Mouse (Mus musculus) forebrain, embryonic 10.5 days (tissue): ENCODE measurements around the gene Flvcr2. TPM values are rescaled to one million over a fixed set of nuclear protein-coding genes. Genes with fewer than 3 reads are reported as not detected.

Source experiments
- DNase-seq: peaks from one replicate; pipeline ENCODE4 v3.0.0-alpha.2; 2017; ENCODE audit warnings: low spot score; ENCODE audit errors: extremely low spot score
- H3K27ac ChIP-seq: fragments of 300-500 bp; sonication (generic); 2 replicates; pipeline ENCODE4 v1.5.1; 2016; ENCODE audit warnings: mild to moderate bottlenecking
- H3K27me3 ChIP-seq: fragments of 300-500 bp; sonication (generic); 2 replicates; pipeline ENCODE4 v1.6.1; 2016; ENCODE audit warnings: mild to moderate bottlenecking; ENCODE audit not compliant: poor library complexity, severe bottlenecking
- H3K36me3 ChIP-seq: fragments of 300-500 bp; sonication (generic); replicated peaks from 2 replicates; pipeline ENCODE4 v1.6.1; 2016; ENCODE audit warnings: mild to moderate bottlenecking, moderate library complexity
- H3K4me1 ChIP-seq: fragments of 300-500 bp; sonication (generic); 2 replicates; pipeline ENCODE4 v1.6.1; 2016
- H3K4me3 ChIP-seq: fragments of 300-500 bp; sonication (generic); 2 replicates; pipeline ENCODE4 v1.5.1; 2016; ENCODE audit warnings: mild to moderate bottlenecking, moderate library complexity
- H3K9me3 ChIP-seq: fragments of 300-500 bp; sonication (generic); 2 replicates; pipeline ENCODE4 v1.6.1; 2016; ENCODE audit warnings: mild to moderate bottlenecking, moderate library complexity
- WGBS: fragments of 180-500 bp; shearing (Covaris S2); methylation state at CpG from one replicate; pipeline ENCODE4 v1.1.7; 2016; 5-methylcytosine and 5-hydroxymethylcytosine counted together
- polyA plus RNA-seq: library from polyadenylated mRNA; unstranded; fragments of >200 nt; fragmentation: Nextera tagmentation; extraction: Ambion mirVana; gene quantifications from 2 replicates; pipeline ENCODE4 v1.2.1, GENCODE M21; 2016

Gene Flvcr2
- polyA plus RNA-seq, 1 experiment from 2014 or later: 0.62 TPM

DNA sequence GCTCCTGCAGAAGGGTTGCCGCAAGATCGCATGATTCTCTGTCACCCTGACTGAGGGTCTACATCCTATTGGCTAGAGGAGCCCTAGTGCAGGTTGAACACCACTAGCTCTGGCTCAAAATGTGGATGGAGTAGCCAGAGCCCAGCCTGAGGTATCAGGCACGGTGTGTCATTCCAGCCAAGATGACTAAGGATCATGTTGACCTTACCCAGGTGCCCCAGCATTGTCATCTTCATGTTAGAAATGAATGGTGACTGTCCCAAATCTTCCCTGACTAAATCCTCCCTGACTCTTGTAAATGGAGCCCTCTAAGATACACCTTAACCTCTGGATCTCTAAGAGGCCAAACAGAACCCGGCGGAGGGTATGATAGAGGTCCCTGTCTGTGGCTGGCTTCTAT is 33.4 kb downstream of the Flvcr2 start:
- no peaks in the 10 kb centered on the region for H3K27me3 ChIP-seq
- no peaks in the 10 kb centered on the region for H3K9me3 ChIP-seq
- no peak for DNase-seq
- no peak overlapping the region for H3K4me3 ChIP-seq
- H3K27ac ChIP-seq: no peak overlapping the region
- no peaks in the 10 kb centered on the region for H3K36me3 ChIP-seq
- 96% methylated on average over 5 of the region's 5 CpGs for WGBS
- peaks cover 10% of the 10 kb centered on the region for H3K4me1 ChIP-seq

DNA sequence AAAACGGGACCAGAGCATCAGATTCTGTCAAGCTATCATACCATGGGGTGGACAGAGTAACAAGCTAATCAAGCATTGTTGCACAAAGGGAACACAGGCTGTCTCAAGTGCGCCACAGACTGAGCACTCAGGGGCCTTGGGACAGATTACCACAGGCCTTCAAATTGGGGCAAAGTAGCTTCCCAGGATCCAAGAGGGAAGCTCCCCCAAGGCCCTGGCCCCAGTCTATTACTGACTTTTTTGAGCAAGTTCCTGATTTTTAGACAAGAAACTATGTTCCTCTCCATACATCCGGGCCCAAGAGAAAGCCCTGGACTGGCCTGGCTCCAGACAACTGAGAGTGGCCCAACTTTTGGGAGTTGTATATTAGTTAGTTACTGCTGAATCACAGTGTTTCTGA is 35.3 kb downstream of the Flvcr2 start:
- no peak overlapping the region for H3K4me3 ChIP-seq
- peaks cover 22% of the 10 kb centered on the region for H3K4me1 ChIP-seq
- H3K36me3 ChIP-seq: no peaks in the 10 kb centered on the region
- no peak overlapping the region for H3K27ac ChIP-seq
- WGBS: 88% methylated on average over 3 of the region's 3 CpGs
- H3K27me3 ChIP-seq: no peaks in the 10 kb centered on the region
- H3K9me3 ChIP-seq: no peaks in the 10 kb centered on the region
- DNase-seq: no peak

DNA sequence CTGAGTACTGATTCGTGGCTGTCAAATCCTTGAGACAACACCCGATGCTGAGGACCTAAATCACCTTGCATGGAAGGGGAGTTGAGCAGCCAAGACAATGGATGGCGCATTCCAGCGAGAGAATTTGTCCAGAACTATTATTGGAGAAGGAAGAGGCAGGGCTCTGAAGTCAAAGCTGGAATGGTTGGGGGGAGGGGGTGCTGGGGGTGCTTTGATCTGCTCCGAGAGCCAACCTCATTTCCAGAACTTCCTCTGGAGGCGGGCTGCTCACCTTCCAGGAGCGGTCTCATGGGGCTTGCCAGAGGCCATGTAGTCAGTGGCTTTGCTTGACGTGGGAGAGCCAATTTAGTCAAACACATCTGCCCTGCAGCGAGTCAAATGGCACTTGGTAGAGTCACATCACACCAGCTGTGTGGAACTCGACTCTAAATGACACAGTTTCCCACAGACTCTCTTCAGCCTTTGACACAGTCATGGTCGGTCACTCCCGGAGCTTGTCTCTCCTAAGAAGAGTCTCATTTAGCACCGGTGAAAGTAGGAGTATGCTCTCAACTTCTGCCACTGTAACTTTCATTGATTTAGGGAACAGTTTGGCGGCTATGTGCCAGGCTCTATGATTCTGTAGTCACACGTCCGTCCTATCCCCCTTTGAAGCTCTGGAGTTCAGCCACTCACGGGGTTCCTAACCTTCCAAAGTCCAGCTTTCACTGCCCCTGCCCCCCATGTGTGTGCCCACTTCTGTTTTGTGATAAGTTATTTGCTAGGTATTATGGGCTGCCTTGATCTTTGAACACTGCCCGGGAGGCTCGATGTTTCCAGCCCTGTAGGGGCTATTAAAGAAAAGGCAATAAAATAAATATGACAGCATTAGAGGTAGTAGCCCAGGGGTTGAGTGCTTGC is 38.8 kb downstream of the Flvcr2 start:
- H3K27ac ChIP-seq: no peak overlapping the region
- no peak overlapping the region for H3K4me3 ChIP-seq
- H3K9me3 ChIP-seq: no peaks in the 10 kb centered on the region
- DNase-seq: no peak
- no peaks in the 10 kb centered on the region for H3K36me3 ChIP-seq
- WGBS: 79% methylated on average over 19 of the region's 19 CpGs
- H3K4me1 ChIP-seq: peaks cover 12% of the 10 kb centered on the region; the same call in 1 of the 2 replicates
- no peaks in the 10 kb centered on the region for H3K27me3 ChIP-seq

DNA sequence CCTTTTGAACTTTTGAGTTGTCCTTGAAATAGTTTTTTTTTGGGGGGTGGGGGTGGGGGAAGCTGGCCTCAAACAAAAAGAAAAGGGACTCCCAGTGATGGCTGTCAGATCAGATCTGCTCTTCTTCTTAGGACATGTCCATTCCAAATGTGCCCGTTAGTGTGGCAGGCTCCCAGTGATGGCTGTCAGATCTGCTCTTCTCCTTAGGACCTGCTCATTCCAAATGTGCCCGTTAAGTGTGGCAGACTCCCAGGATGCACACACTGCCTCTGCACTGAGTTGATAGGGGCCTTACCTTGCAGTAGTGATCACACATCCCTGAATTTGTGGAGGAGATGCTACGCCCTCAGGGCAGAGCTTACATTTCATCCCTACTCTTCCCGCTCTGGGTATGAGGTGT is 45.8 kb downstream of the Flvcr2 start:
- Histone ChIP-seq H3K4me1 (no peaks in the 10 kb centered on the region), H3K36me3 (no peaks in the 10 kb centered on the region), H3K9me3 (no peaks in the 10 kb centered on the region), H3K4me3 (no peak overlapping the region), H3K27me3 (no peaks in the 10 kb centered on the region), H3K27ac (no peak overlapping the region)
- 81% methylated on average over 4 of the region's 4 CpGs for WGBS
- no peak for DNase-seq

DNA sequence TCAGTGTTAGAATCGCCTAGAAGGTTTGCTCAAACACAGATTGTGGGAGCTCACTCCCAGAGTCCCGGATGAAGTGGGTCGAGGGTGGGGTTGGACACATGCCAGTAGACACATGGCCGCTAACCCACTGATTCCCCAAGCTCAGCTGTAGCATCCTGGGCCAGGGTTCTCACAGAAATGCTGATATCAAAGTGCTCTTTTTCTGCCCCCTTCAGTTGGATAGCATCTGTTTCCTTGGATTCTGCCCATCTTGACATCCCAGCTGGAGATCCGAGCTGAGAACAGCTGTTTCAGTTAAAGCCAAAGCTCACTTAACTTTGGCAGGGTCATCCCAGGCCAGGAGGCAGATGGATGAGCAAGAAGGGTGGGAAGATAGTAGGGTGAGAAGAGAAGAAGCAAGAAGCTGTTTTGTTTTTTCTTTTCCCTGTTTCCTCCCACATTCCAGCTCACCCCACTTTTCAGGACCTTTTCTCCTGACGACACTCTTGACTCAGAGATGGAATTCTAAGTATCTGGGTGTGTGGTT is 46.5 kb downstream of the Flvcr2 start:
- DNase-seq: no peak
- Histone ChIP-seq H3K27ac (no peak overlapping the region), H3K27me3 (no peaks in the 10 kb centered on the region), H3K9me3 (no peaks in the 10 kb centered on the region), H3K36me3 (no peaks in the 10 kb centered on the region), H3K4me3 (no peak overlapping the region), H3K4me1 (no peaks in the 10 kb centered on the region)
- WGBS: 80% methylated on average over 6 of the region's 6 CpGs

DNA sequence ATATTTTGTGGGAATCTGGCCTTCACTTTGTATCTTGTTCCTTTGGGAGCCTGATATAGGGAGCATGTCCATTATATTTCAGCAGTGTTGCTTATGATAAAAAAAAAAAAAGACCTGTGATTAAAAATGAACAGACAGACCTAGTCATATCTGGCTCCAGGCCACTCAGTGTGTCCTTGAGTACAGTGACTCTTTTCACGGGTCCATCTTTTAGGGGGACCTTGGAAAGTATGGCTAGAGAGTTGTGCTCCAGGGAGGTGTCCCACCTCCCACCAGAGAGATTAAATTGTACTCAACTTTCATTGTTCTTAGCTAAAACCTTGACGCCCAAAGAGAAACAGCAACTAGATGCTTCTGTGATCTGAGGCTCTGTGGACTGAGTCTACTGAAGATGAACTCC is 47.8 kb downstream of the Flvcr2 start:
- Histone ChIP-seq H3K27me3 (no peaks in the 10 kb centered on the region), H3K4me1 (no peaks in the 10 kb centered on the region), H3K9me3 (no peaks in the 10 kb centered on the region), H3K36me3 (no peaks in the 10 kb centered on the region), H3K27ac (no peak overlapping the region), H3K4me3 (no peak overlapping the region)
- no peak for DNase-seq
- 81% methylated on average over 2 of the region's 2 CpGs for WGBS

DNA sequence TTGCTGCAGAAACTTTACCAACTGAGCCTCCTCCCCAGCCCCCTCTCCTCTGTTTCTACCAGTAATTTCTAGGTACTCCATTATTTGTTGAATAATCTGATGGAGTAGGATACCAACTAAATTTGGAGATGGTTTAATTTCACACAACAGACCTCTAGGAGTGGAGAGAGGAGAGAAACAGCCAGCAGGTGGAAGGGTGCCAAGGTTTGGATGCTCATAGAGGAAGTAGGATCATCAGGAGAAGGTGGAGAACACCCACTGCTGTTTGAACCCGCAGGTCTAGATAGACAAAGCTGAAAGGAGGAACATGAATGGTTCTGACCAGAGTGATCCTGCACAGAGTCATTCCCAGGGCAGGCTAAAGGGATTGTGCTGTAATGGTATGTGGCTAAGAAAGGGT is 49.2 kb downstream of the Flvcr2 start:
- DNase-seq: no peak
- no peaks in the 10 kb centered on the region for H3K4me1 ChIP-seq

DNA sequence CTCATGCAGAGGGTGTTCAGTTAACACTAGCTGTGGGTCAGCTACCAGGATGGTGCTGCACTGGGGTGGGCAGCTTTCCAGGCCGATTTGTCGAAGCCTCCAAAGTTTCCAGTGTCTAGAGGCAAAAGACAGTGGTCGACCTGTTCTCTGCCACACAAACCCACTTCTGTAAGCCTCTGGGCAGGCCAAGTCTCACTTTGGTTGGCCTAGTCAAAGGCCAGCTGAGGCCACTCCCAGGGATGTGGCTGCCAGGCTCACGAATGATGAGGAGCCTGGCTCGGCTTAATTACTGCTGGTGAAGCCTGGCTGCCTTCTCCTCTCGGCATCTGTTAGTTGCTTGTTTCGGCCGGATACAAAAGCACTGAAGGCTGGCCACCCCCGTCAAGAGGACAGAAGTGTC is 53.7 kb downstream of the Flvcr2 start:
- no peak for DNase-seq
- WGBS: 66% methylated on average over 9 of the region's 9 CpGs
- H3K4me3 ChIP-seq: no peak overlapping the region

More for the DNA sequence above, 49.2 kb downstream of the Flvcr2 start:
- Histone ChIP-seq H3K27me3 (no peaks in the 10 kb centered on the region), H3K4me3 (no peak overlapping the region), H3K36me3 (no peaks in the 10 kb centered on the region), H3K27ac (no peak overlapping the region), H3K9me3 (no peaks in the 10 kb centered on the region)
- WGBS: 86% methylated on average over 1 of the region's 1 CpGs

DNA sequence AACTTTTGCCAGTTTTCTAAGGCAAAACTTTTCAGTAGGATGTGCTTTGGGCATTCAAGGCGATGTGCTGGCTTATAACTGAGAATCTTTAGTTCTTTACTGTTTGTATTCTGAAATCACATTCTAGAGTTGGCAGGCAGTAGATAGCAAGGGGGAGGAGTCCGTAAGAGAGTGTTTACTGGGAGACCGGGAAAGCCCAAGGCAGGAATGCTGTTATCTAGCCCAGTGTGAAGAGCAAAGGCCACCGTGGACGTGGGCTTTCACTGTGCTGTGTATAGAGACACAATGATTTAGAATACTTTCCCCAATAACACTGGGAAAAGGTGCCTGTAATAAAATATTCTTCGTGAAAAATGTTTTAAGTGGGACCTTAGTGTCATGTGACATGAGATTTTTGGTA is 63.4 kb downstream of the Flvcr2 start:
- no peak overlapping the region for H3K4me3 ChIP-seq
- no peak for DNase-seq
- H3K4me1 ChIP-seq: no peaks in the 10 kb centered on the region
- H3K27me3 ChIP-seq: no peaks in the 10 kb centered on the region
- no peaks in the 10 kb centered on the region for H3K9me3 ChIP-seq
- 85% methylated on average over 6 of the region's 6 CpGs for WGBS
- peaks cover 41% of the 10 kb centered on the region for H3K36me3 ChIP-seq
- H3K27ac ChIP-seq: no peak overlapping the region

More for the DNA sequence above, 53.7 kb downstream of the Flvcr2 start:
- Histone ChIP-seq H3K9me3 (no peaks in the 10 kb centered on the region), H3K36me3 (no peaks in the 10 kb centered on the region), H3K27ac (no peak overlapping the region), H3K27me3 (no peaks in the 10 kb centered on the region), H3K4me1 (no peaks in the 10 kb centered on the region)

DNA sequence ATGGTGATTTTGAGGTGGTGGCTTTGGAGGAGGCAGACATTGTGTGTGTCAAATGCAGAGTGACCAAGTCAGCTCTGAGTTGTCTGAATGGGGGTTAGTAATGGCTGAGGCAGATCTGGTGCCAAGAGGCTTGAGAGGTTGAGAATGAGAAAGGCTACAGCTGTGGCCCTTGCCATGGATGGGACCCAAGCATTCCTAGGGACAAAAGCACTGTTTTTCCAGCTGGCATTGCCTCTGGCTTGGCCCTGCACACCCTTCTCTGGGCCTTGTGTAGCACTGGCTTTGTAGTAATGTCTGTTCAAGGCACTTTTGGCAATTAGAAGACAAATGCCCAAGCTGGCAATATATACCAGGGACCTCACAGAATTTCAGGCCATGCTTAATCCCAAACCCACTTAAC is 64.6 kb downstream of the Flvcr2 start:
- Histone ChIP-seq H3K9me3 (no peaks in the 10 kb centered on the region), H3K4me1 (no peaks in the 10 kb centered on the region), H3K27ac (no peak overlapping the region), H3K36me3 (peaks cover 54% of the 10 kb centered on the region), H3K27me3 (no peaks in the 10 kb centered on the region), H3K4me3 (no peak overlapping the region)
- DNase-seq: no peak

DNA sequence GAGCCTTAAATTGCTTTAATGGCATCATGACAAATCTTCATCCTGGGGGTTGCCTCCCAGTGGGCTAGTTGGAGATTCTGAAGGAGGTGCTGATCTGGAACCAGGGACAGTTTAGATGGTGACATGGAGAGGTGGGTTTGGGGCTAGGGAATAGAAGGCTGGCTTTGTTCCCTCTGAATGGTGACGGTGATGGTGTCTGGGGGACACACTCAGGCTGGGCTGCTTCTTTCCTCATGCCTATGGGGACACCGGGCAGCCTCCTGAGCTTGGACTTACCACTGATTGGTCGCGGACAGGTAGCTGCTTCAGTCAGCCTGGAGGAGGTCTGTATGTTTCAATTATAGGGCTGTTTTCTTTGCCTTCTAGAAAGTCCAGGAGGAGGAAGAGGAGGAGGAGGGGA is 65.3 kb downstream of the Flvcr2 start:
- DNase-seq: no peak
- H3K9me3 ChIP-seq: no peaks in the 10 kb centered on the region
- no peaks in the 10 kb centered on the region for H3K27me3 ChIP-seq
- 95% methylated on average over 4 of the region's 4 CpGs for WGBS
- peaks cover 61% of the 10 kb centered on the region for H3K36me3 ChIP-seq
- no peak overlapping the region for H3K27ac ChIP-seq
- H3K4me3 ChIP-seq: no peak overlapping the region
- H3K4me1 ChIP-seq: no peaks in the 10 kb centered on the region

DNA sequence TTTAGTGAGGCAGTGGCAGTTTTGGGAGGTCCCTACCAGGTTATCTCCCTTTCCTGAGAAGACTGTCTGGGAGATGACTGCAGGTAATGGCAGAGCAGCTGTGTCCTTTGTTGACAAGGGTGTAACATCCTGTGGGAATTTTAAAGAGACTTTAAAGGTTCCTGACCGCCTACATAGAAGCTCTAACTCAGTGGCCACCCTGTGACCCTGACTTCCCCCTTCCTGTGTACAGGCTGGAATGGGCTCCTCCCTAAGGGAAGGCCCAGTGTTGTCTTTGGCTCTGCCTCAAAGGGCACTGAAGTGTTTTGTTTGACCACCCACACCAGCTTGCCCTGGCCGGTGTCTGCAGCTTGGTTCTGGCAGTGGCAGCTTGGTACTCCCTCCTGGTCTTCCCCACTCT is 67.3 kb downstream of the Flvcr2 start:
- peaks cover 1% of the 10 kb centered on the region; the same call in 1 of the 2 replicates for H3K4me1 ChIP-seq
- DNase-seq: no peak
- H3K36me3 ChIP-seq: peaks cover 78% of the 10 kb centered on the region
- H3K4me3 ChIP-seq: no peak overlapping the region
- no peak overlapping the region for H3K27ac ChIP-seq
- no peaks in the 10 kb centered on the region for H3K9me3 ChIP-seq
- H3K27me3 ChIP-seq: no peaks in the 10 kb centered on the region
- WGBS: 90% methylated on average over 2 of the region's 2 CpGs

DNA sequence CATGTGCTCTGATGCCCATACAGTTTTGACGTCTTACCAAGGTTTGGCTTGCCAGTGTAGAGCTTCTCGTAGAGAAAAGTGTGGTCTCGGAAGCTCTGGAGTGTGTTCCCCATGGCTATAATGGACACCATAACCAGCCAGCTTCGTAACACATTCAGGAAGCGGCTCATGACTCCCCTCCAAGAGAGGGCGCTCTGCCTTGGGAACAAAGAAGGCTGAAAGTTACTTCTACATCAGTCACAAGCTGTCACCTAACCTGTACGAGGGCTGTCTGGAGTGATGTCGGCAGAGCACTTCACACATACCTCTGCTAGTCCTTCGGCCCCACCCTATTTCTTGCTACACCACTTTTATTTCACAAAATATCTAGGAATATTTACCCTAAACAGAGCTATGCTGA is 75.7 kb downstream of the Flvcr2 start:
- Histone ChIP-seq H3K4me3 (no peak overlapping the region), H3K36me3 (peaks cover 57% of the 10 kb centered on the region), H3K4me1 (peaks cover 28% of the 10 kb centered on the region), H3K27ac (no peak overlapping the region), H3K27me3 (no peaks in the 10 kb centered on the region), H3K9me3 (no peaks in the 10 kb centered on the region)
- WGBS: 82% methylated on average over 9 of the region's 9 CpGs
- no peak for DNase-seq
